Mouse (Mus musculus) testis, adult 2 months (tissue): ENCODE measurements around the gene Cda.

Experiments
- CTCF ChIP-seq: fragments of 200-500 bp; IDR thresholded peaks from 2 replicates; pipeline ENCODE4 v1.5.1; 2012; ENCODE audit warnings: low read depth, mild to moderate bottlenecking, inconsistent platforms, low read length, moderate library complexity; ENCODE audit not compliant: control insufficient read depth, insufficient read depth, insufficient replicate concordance
- POLR2A ChIP-seq: fragments of 200-500 bp; IDR thresholded peaks from 2 replicates; pipeline ENCODE4 v1.6.1; 2012; ENCODE audit warnings: low read depth, mild to moderate bottlenecking, inconsistent platforms, low read length, moderate library complexity; ENCODE audit not compliant: control insufficient read depth

GRCm38 (mm10) chr4:138379091-138379840, 11.5 kb upstream of the Cda start:
- TF ChIP-seq CTCF (peak; percentile 68; the same call in 1 of the 2 replicates), POLR2A (no peak)
